Mouse (Mus musculus): ENCODE measurements at regions not wholly inside any gene's neighbourhood (a gene's known extent, or its start where the extent isn't known, plus 50 kb on each side); places are given as distances from the start of the nearest gene placed in this dataset.

DNA sequence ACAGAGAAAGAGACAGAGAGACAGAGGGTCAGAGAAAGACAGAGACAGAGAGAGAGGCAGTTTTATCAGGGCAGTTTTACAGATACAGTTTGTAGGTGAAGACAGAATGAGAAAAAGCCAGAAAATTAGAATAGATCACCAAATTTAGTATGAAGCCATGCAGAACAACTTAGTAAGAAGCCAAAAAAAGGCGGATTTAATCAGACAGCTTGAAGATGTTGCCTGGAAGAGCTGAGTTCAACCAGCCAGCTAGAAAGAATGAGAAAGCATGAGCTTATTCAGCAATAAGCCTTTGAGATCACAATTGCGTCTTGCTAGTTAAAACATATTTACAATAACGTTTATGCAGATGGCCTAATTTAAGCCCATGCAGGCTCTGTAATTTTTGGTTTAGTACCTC is 1376.0 kb downstream of the Stim2 start:
- no peak for DNase-seq
- Histone ChIP-seq H3K27ac (ENCODE audit: low read depth, low read length) (no peak overlapping the region), H3K4me2 (ENCODE audit: low read depth) (no peak overlapping the region), H3K36me3 (ENCODE audit: insufficient read depth) (no peaks in the 10 kb centered on the region), H3K4me3 (ENCODE audit: low read depth, low read length) (no peak overlapping the region), H3K9ac (no peak overlapping the region), H3K27me3 (ENCODE audit: insufficient read depth, low read length) (no peaks in the 10 kb centered on the region), H3K4me1 (ENCODE audit: insufficient read depth) (no peaks in the 10 kb centered on the region), H3K9me3 (ENCODE audit: low read length) (no peaks in the 10 kb centered on the region)
- 88% methylated on average over 3 of the region's 3 CpGs for WGBS
- ATAC-seq = no peak
- no peak for TF ChIP-seq CTCF (IDR thresholded peaks at IDR 0.05; ENCODE audit: low read depth)

GRCm38 (mm10) chr5:55390846-55391245 is 1392.5 kb downstream of the Stim2 start:
- Histone ChIP-seq H3K4me3 (ENCODE audit: low read depth, low read length) (no peak overlapping the region), H3K4me2 (ENCODE audit: low read depth) (no peak overlapping the region), H3K4me1 (ENCODE audit: insufficient read depth) (no peaks in the 10 kb centered on the region), H3K9me3 (ENCODE audit: low read length) (no peaks in the 10 kb centered on the region), H3K27me3 (ENCODE audit: insufficient read depth, low read length) (no peaks in the 10 kb centered on the region), H3K9ac (no peak overlapping the region), H3K27ac (ENCODE audit: low read depth, low read length) (no peak overlapping the region), H3K36me3 (ENCODE audit: insufficient read depth) (no peaks in the 10 kb centered on the region)
- 14% methylated on average over 4 of the region's 4 CpGs for WGBS
- ATAC-seq = no peak
- no peak for TF ChIP-seq CTCF (IDR thresholded peaks at IDR 0.05; ENCODE audit: low read depth)
- DNase-seq = no peak

- WGBS = 30% methylated on average over 2 of the region's 2 CpGs
- DNase-seq (no peak), ATAC-seq (no peak)
- Histone ChIP-seq H3K9ac (no peak overlapping the region), H3K36me3 (ENCODE audit: insufficient read depth) (no peaks in the 10 kb centered on the region), H3K9me3 (ENCODE audit: low read length) (no peaks in the 10 kb centered on the region), H3K4me1 (ENCODE audit: insufficient read depth) (no peaks in the 10 kb centered on the region), H3K27ac (ENCODE audit: low read depth, low read length) (no peak overlapping the region), H3K27me3 (ENCODE audit: insufficient read depth, low read length) (no peaks in the 10 kb centered on the region), H3K4me3 (ENCODE audit: low read depth, low read length) (no peak overlapping the region), H3K4me2 (ENCODE audit: low read depth) (no peak overlapping the region)
- TF ChIP-seq CTCF (IDR thresholded peaks at IDR 0.05; ENCODE audit: low read depth) = no peak
Observed at GRCm38 (mm10) chr5:55395986-55396385, 1397.7 kb downstream of the Stim2 start.

DNA sequence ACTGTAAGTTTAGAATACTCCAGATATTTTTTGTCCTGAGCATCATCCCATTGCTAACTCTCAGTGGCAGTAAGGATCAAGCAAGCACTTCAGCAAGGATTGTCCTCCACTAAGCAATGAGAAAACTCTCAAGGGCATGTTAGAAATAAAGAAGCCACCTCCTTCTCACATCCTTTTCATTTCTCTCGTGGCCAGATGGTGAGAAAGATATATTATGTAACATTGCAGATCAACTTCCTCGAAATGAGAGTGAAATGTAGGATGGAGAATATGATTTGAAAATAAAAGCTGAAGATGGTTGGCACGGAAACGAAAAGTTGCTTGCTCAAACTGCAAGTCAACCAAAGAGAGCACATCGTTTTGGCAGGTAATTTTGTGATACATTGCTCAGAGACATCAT is 1417.8 kb downstream of the Stim2 start:
- no peaks in the 10 kb centered on the region for H3K9me3 ChIP-seq (ENCODE audit: low read length)
- no peak overlapping the region for H3K9ac ChIP-seq
- WGBS = 62% methylated on average over 5 of the region's 5 CpGs
- no peaks in the 10 kb centered on the region for H3K36me3 ChIP-seq (ENCODE audit: insufficient read depth)
- H3K4me1 ChIP-seq (ENCODE audit: insufficient read depth) = no peaks in the 10 kb centered on the region
- no peak overlapping the region for H3K4me2 ChIP-seq (ENCODE audit: low read depth)
- no peak for ATAC-seq
- TF ChIP-seq CTCF (IDR thresholded peaks at IDR 0.05; ENCODE audit: low read depth) = no peak
- H3K27ac ChIP-seq (ENCODE audit: low read depth, low read length) = no peak overlapping the region
- no peak overlapping the region for H3K4me3 ChIP-seq (ENCODE audit: low read depth, low read length)
- peak; percentile 7 for DNase-seq
- H3K27me3 ChIP-seq (ENCODE audit: insufficient read depth, low read length) = no peaks in the 10 kb centered on the region

- TF ChIP-seq CTCF (IDR thresholded peaks at IDR 0.05; ENCODE audit: low read depth) = no peak
- no peaks in the 10 kb centered on the region for H3K4me1 ChIP-seq (ENCODE audit: insufficient read depth)
- no peak overlapping the region for H3K27ac ChIP-seq (ENCODE audit: low read depth, low read length)
- H3K4me3 ChIP-seq (ENCODE audit: low read depth, low read length) = no peak overlapping the region
- ATAC-seq (no peak), DNase-seq (no peak)
- no peaks in the 10 kb centered on the region for H3K9me3 ChIP-seq (ENCODE audit: low read length)
- no peaks in the 10 kb centered on the region for H3K36me3 ChIP-seq (ENCODE audit: insufficient read depth)
- 84% methylated on average over 3 of the region's 3 CpGs for WGBS
- no peak overlapping the region for H3K9ac ChIP-seq
- H3K4me2 ChIP-seq (ENCODE audit: low read depth) = no peak overlapping the region
- H3K27me3 ChIP-seq (ENCODE audit: insufficient read depth, low read length) = no peaks in the 10 kb centered on the region
Observed at GRCm38 (mm10) chr5:55439158-55439557, 1440.9 kb downstream of the Stim2 start.

DNA sequence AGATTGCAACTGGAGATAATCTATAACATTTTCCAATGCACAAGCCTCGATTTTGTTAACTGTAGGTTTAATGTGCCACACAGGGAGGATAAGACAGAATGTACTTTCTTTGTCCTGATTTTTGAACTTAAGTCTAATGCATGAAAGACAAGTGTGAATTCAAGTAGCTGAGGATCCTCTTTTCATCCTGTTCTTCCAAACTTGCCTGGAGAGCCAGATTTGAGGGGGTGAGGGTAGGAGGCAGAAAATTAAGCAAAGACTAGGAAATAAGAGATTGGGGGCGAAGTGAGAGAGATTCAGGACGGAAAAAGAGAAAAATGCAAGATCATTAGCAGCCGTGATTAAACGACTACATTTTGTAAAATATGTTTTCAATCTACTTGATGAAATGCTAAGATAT is 1450.8 kb downstream of the Stim2 start:
- Histone ChIP-seq H3K9ac (no peak overlapping the region), H3K27me3 (ENCODE audit: insufficient read depth, low read length) (no peaks in the 10 kb centered on the region), H3K4me3 (ENCODE audit: low read depth, low read length) (no peak overlapping the region), H3K4me2 (ENCODE audit: low read depth) (no peak overlapping the region), H3K27ac (ENCODE audit: low read depth, low read length) (no peak overlapping the region), H3K9me3 (ENCODE audit: low read length) (no peaks in the 10 kb centered on the region), H3K36me3 (ENCODE audit: insufficient read depth) (no peaks in the 10 kb centered on the region), H3K4me1 (ENCODE audit: insufficient read depth) (no peaks in the 10 kb centered on the region)
- DNase-seq (no peak), ATAC-seq (no peak)
- no peak for TF ChIP-seq CTCF (IDR thresholded peaks at IDR 0.05; ENCODE audit: low read depth)
- 86% methylated on average over 5 of the region's 5 CpGs for WGBS

All from forebrain, postnatal 0 days (tissue).